Mouse (Mus musculus): Measurements from ENCODE around the gene Cox7a2. TPM values are rescaled to one million over a fixed set of nuclear protein-coding genes. Genes with fewer than 3 reads are reported as not detected.

Cox7a2 gene
- polyA plus RNA-seq, 1 experiment from 2014 or later, result 670 TPM

DNA sequence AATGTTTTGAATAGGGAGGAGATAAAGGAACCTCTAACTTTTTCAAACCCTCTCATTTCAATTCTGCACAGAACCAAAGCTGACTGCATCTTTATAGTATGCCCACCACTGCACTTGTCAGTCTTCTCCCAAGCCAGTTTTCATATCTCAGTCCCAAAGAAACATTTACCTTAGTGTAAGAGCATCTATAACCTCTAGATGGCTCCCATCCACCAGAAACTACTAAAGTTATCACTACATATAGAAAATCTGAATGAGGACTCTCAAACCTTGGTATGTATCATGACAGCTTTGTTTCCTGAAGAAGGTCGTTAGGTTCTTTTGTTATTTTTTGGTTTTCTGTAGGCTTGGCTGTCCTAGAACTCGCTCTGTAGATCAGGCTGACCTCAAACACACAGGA, 19.7 kb upstream of the Cox7a2 start:
- DNase-seq (ENCODE audit: low spot score), result no peak
- no peaks in the 10 kb centered on the region for H3K27me3 ChIP-seq (ENCODE audit: low read depth, poor library complexity, severe bottlenecking)
- 76% methylated on average over 2 of the region's 2 CpGs for WGBS
- H3K27ac ChIP-seq (replicated peaks), result no peak overlapping the region
- H3K4me1 ChIP-seq, result peaks cover 2% of the 10 kb centered on the region
- no peaks in the 10 kb centered on the region for H3K9me3 ChIP-seq (replicated peaks)
- no peak overlapping the region for H3K4me3 ChIP-seq
- H3K36me3 ChIP-seq, result peaks cover 11% of the 10 kb centered on the region

DNA sequence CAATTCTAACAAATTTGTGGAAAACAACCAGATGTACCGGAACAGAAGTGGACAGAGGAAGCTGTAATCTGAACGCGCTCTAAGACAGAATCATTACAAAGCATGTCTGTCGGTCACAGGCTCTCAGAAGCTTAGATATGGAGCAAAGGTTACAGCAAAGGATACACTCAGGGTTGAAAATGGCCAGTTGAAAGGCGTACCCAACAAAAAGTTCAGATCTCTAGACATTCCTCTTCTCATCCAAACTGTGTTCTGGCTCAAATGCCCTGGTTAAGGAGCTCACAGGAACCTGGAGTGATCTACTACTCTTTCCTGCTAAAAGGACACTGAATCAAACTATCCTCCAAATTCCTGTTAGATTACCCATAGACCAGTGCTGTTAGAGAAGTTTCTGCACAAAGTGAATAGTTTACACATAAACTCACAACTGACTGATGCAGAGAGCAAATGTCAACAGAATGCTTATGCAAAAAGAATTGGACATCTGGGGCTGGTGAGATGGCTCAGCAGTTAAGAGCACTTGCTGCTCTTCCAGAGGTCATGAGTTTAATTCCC, 7.4 kb upstream of the Cox7a2 start:
- Histone ChIP-seq H3K27ac (replicated peaks) (no peak overlapping the region), H3K36me3 (0 out of 2 replicates have a peak, but pooled peaks cover 14% of the 10 kb centered on the region), H3K9me3 (replicated peaks) (no peaks in the 10 kb centered on the region), H3K4me3 (no peak overlapping the region), H3K4me1 (no peaks in the 10 kb centered on the region), H3K27me3 (ENCODE audit: low read depth, poor library complexity, severe bottlenecking) (no peaks in the 10 kb centered on the region)
- no peak for DNase-seq (ENCODE audit: low spot score)
- WGBS, result 94% methylated on average over 5 of the region's 5 CpGs

DNA sequence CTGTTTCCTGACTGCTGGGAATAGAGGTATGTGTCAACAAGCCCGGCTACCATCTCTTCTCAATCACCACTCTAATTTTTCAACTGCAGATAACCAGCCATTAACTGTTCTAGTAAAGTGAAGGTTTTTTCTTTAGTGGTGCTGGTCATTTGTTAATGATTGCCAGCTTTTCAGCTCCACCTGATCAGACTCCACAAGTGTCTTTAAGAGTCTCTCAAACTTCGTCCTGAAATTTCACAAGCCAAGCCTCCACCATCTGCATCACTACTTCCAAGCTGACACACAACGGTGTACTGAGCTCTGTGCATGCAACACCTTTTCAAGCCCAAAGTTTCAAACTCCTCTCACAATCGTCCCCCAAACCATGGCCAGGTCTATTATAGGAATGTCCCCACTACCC, 5.7 kb upstream of the Cox7a2 start:
- H3K27me3 ChIP-seq (ENCODE audit: low read depth, poor library complexity, severe bottlenecking), result no peaks in the 10 kb centered on the region
- H3K9me3 ChIP-seq (replicated peaks), result no peaks in the 10 kb centered on the region
- no peak overlapping the region for H3K4me3 ChIP-seq
- DNase-seq (ENCODE audit: low spot score), result no peak
- 0 out of 2 replicates have a peak, but pooled peaks cover 2% of the 10 kb centered on the region for H3K36me3 ChIP-seq
- H3K27ac ChIP-seq (replicated peaks), result no peak overlapping the region
- WGBS, result 86% methylated on average over 4 of the region's 4 CpGs
- H3K4me1 ChIP-seq, result peaks cover 2% of the 10 kb centered on the region; the same call in 1 of the 2 replicates

DNA sequence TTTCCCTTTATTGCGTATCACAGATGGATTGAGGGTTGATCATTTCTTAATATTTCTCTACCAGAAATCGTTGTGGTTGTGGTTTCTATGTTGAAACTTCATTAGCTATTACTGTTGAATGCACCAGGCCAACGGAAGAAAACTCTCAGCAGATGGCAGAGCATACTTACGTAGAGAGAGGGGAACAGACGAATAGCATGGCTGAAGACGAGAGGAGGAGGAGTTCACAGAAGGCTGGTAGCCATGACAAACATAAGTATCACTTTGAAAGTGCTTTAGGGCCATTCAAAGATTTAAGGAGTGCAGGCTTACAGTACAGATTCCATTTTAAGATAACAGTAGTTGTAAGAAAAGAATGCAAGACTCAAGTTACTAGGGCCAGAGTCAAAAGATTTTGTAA, 2.8 kb upstream of the Cox7a2 start:
- peaks cover 4% of the 10 kb centered on the region for H3K36me3 ChIP-seq
- DNase-seq (ENCODE audit: low spot score), result no peak
- H3K4me1 ChIP-seq, result peaks cover 12% of the 10 kb centered on the region
- 88% methylated on average over 6 of the region's 6 CpGs for WGBS
- H3K4me3 ChIP-seq, result no peak overlapping the region
- no peaks in the 10 kb centered on the region for H3K27me3 ChIP-seq (ENCODE audit: low read depth, poor library complexity, severe bottlenecking)
- no peaks in the 10 kb centered on the region for H3K9me3 ChIP-seq (replicated peaks)
- no peak overlapping the region for H3K27ac ChIP-seq (replicated peaks)

DNA sequence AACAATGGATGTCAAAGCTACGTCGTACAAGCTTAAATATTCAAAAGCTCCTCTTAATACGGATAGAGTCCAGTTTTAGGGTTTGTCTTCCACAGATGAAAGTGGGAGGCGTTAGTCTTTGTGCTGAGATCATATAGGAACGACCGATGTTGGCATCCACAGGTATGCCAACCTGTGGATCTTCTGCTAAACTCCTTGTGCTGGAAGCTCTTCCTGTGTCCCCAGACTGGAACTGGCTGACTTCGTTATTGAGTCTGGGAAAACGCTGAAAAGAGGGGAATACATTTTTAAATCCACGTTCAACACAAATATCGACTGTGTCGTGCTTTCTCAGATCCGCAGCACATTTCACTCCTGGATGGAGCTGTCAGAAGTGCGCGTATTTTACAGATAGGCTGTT, 398 bp upstream of the Cox7a2 start:
- WGBS, result 12% methylated on average over 14 of the region's 14 CpGs

DNA sequence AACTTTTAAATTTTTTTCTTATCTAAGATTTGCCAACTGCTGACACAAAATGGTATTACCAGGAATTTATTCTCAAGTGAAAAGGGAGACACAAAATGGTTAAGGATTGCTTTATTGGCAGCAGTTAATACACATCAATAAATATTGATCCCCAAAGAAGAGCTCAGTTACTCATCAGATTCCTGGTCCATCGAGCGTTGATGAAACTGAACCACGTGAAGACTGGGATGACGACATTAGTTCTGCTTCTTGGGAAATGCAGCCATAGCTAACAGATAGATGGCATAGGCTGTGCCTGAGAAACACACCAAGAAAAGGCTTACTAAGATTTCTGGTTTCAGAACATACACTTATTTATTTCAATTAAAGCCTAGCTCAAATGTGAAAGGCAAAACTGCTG, 4.4 kb downstream of the Cox7a2 start:
- no peak for DNase-seq (ENCODE audit: low spot score)
- Histone ChIP-seq H3K36me3 (peaks cover 57% of the 10 kb centered on the region), H3K9me3 (replicated peaks) (no peaks in the 10 kb centered on the region), H3K27ac (replicated peaks) (no peak overlapping the region), H3K27me3 (ENCODE audit: low read depth, poor library complexity, severe bottlenecking) (no peaks in the 10 kb centered on the region), H3K4me1 (peaks cover 10% of the 10 kb centered on the region), H3K4me3 (no peak overlapping the region)
- WGBS, result 94% methylated on average over 4 of the region's 4 CpGs

More for the DNA sequence above, 398 bp upstream of the Cox7a2 start:
- Histone ChIP-seq H3K9me3 (replicated peaks) (no peaks in the 10 kb centered on the region), H3K27ac (replicated peaks) (peak overlapping the region; percentile 93), H3K27me3 (ENCODE audit: low read depth, poor library complexity, severe bottlenecking) (no peaks in the 10 kb centered on the region), H3K4me1 (peaks cover 12% of the 10 kb centered on the region), H3K36me3 (peaks cover 28% of the 10 kb centered on the region), H3K4me3 (peak overlapping the region; percentile 71)
- DNase-seq (ENCODE audit: low spot score), result no peak

DNA sequence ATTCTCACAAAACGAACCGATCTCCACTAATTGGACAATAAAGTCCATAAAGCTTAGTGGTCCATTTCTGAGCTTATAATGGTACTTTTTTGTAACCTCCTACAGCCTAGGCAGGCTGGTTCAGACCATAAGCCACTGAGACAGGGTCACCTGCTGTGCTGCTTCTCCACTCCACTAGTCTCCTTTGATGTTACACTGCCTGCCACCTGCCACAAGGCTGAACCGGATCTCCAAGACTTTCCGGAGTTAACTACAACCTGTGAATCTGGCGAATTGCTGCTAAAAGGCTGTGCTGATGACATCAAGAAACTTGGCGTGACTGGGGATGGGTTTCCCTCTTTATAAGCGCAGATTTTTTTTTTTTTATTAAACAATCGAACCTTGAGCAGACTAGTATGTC, 7.8 kb downstream of the Cox7a2 start:
- DNase-seq (ENCODE audit: low spot score), result no peak
- 86% methylated on average over 8 of the region's 8 CpGs for WGBS
- Histone ChIP-seq H3K36me3 (peaks cover 46% of the 10 kb centered on the region), H3K4me3 (no peak overlapping the region), H3K27ac (replicated peaks) (no peak overlapping the region), H3K9me3 (replicated peaks) (no peaks in the 10 kb centered on the region), H3K4me1 (no peaks in the 10 kb centered on the region), H3K27me3 (ENCODE audit: low read depth, poor library complexity, severe bottlenecking) (no peaks in the 10 kb centered on the region)

DNA sequence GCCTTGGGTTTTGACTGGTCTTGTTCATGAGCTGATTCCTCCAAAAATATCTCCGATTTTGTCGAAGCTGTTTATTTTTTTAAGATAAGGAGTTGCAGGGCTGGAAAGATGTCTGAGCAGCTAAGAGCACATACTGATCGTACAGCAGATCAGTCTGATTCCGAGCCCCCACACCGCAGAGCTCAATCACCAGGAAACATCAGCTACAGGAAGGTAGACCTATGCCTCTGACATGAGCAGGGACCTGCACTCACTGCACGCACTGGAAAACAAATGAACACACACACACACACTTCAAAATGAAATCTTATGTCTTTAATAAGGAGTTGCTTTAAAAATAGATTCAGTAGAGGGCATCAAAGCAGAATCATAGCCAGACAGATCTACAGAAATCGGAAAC, 9.0 kb downstream of the Cox7a2 start:
- 81% methylated on average over 7 of the region's 7 CpGs for WGBS
- Histone ChIP-seq H3K27ac (replicated peaks) (no peak overlapping the region), H3K9me3 (replicated peaks) (no peaks in the 10 kb centered on the region), H3K27me3 (ENCODE audit: low read depth, poor library complexity, severe bottlenecking) (no peaks in the 10 kb centered on the region), H3K4me1 (no peaks in the 10 kb centered on the region), H3K36me3 (peaks cover 35% of the 10 kb centered on the region), H3K4me3 (no peak overlapping the region)
- no peak for DNase-seq (ENCODE audit: low spot score)

DNA sequence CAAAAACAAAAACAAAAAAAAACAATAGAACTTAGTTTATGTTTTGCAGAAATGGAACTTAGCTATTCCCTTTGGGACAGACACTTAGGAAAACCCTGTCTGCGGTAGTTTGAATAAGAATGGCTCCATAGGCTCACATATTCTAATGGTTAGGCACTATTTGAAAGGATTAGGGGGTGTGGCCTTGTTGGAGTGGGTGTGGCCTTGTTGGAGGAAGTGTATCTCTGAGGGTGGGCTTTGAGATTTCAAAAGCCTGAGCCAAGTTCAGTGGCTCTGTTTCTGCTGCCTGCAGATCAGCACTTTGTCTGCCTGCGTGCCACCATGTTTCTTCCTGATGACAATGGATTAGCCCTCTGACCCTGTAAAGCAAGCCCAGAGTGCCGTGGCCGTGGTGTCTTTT, 14.6 kb downstream of the Cox7a2 start:
- WGBS, result 53% methylated on average over 4 of the region's 4 CpGs
- no peak for DNase-seq (ENCODE audit: low spot score)
- H3K9me3 ChIP-seq (replicated peaks), result no peaks in the 10 kb centered on the region
- no peak overlapping the region for H3K27ac ChIP-seq (replicated peaks)
- H3K27me3 ChIP-seq (ENCODE audit: low read depth, poor library complexity, severe bottlenecking), result no peaks in the 10 kb centered on the region
- no peak overlapping the region for H3K4me3 ChIP-seq
- no peaks in the 10 kb centered on the region for H3K36me3 ChIP-seq
- H3K4me1 ChIP-seq, result no peaks in the 10 kb centered on the region

DNA sequence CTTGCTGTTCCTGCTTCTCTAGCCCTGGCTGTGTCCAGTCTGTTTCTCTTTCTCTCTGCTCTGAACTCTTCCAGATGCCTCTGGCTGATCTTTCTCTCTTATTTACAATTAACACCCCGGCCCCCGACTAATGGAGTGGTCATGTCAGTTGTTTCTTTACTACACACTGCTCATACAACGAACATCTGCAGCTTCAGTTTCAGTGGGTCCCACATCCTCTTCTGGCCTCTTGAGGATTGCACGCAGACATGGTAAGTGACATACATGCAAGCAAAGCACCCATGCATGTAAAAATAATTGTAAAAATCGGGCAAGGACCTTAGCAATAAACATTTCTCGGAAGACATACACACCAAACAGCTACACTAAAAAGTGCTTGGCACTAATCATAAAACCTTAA, 24.1 kb downstream of the Cox7a2 start:
- WGBS, result 90% methylated on average over 6 of the region's 6 CpGs

DNA sequence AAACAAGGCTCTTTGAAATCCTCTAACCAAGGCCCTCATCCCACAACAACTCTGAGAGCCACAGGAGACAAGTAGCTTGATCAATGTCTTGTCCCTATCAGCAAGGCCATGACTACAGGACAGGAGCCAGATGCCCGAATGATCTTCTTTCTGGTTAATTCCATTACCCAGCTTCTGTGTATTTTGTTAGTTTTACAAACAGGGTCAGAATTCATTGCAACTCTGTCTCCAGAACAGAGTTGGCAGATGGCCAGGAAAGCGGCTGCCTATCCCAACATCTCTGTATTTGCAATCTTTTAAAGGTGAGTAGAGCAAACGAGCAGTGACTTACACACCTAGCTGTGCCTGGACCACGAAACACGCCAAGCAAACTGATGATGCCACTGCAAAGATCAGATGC, 29.4 kb downstream of the Cox7a2 start:
- no peaks in the 10 kb centered on the region for H3K36me3 ChIP-seq
- no peaks in the 10 kb centered on the region for H3K4me1 ChIP-seq
- no peak for DNase-seq (ENCODE audit: low spot score)
- 92% methylated on average over 5 of the region's 5 CpGs for WGBS
- no peaks in the 10 kb centered on the region for H3K9me3 ChIP-seq (replicated peaks)
- no peaks in the 10 kb centered on the region for H3K27me3 ChIP-seq (ENCODE audit: low read depth, poor library complexity, severe bottlenecking)
- no peak overlapping the region for H3K4me3 ChIP-seq
- no peak overlapping the region for H3K27ac ChIP-seq (replicated peaks)

More for the DNA sequence above, 24.1 kb downstream of the Cox7a2 start:
- no peaks in the 10 kb centered on the region for H3K36me3 ChIP-seq
- no peak overlapping the region for H3K4me3 ChIP-seq
- no peak overlapping the region for H3K27ac ChIP-seq (replicated peaks)
- no peaks in the 10 kb centered on the region for H3K9me3 ChIP-seq (replicated peaks)
- no peaks in the 10 kb centered on the region for H3K27me3 ChIP-seq (ENCODE audit: low read depth, poor library complexity, severe bottlenecking)
- no peak for DNase-seq (ENCODE audit: low spot score)
- no peaks in the 10 kb centered on the region for H3K4me1 ChIP-seq

DNA sequence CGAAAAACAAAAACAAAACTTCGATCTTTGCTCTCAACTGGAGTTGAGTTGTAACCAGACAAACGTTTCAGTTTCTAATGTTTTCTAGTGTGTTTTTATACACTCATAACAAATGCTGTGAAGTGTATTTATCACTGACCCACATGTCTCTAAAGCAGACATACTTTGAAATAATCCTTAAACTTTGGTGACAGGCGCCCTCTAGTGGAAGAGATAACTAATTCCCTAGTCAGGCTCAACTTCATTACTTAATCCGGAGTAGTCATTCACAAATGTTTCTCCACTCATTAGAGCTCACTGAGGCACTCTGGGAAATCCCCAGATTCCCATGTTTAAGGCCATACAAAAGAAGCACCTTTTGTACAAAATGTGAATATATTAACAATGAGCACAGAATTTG, 36.6 kb downstream of the Cox7a2 start:
- no peak overlapping the region for H3K27ac ChIP-seq (replicated peaks)
- 38% methylated on average over 5 of the region's 5 CpGs for WGBS

DNA sequence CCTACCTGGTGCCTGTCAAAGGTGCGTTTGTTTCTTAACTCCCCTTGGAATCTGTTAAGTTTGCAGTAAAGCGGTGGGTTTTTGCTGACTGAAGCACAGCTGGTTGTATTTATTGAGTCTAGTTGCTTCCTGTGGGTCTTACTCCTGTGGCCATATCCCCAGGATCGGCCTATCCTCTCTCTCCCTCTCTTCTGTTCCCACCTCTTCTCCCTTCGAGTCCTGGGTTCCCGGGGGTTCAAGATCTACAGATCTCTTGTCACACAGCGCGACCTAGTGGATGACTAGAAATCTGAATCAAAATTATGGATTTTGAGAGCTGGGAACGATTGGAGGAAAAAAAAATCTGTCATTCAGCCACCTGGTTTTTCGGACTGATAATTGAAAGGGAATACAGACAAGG, 38.6 kb downstream of the Cox7a2 start:
- WGBS, result 15% methylated on average over 9 of the region's 9 CpGs
- H3K27ac ChIP-seq (replicated peaks), result no peak overlapping the region
- H3K4me1 ChIP-seq, result peaks cover 40% of the 10 kb centered on the region
- H3K9me3 ChIP-seq (replicated peaks), result peaks cover 6% of the 10 kb centered on the region; the same call in 1 of the 2 replicates
- H3K36me3 ChIP-seq, result no peaks in the 10 kb centered on the region
- peaks cover 53% of the 10 kb centered on the region for H3K27me3 ChIP-seq (ENCODE audit: low read depth, poor library complexity, severe bottlenecking)
- H3K4me3 ChIP-seq, result no peak overlapping the region
- DNase-seq (ENCODE audit: low spot score), result peak; percentile 48

More for the DNA sequence above, 36.6 kb downstream of the Cox7a2 start:
- Histone ChIP-seq H3K4me3 (no peak overlapping the region), H3K27me3 (ENCODE audit: low read depth, poor library complexity, severe bottlenecking) (peaks cover 42% of the 10 kb centered on the region), H3K36me3 (no peaks in the 10 kb centered on the region), H3K9me3 (replicated peaks) (peaks cover 6% of the 10 kb centered on the region; the same call in 1 of the 2 replicates), H3K4me1 (peaks cover 28% of the 10 kb centered on the region)
- no peak for DNase-seq (ENCODE audit: low spot score)

DNA sequence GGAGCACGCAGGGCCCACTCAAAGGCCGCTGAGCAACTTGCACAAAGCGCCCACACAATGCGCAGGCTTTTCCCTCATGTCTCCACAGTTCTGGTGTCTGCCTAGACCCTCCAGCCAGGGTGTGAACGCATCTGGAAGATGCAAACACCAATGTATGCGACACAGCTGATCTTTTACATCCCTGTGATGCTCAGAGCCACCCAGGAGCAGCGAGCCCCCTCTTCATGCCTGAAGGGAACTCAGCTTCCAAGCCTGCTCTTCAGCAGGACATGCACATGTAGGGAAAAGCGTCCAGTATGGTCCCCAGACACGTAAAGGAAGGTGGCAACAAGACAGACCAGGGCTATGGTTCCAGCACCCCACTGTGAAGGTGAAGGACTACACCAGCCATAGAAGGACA, 39.5 kb downstream of the Cox7a2 start:
- WGBS, result 17% methylated on average over 9 of the region's 9 CpGs

More for the DNA sequence above, 39.5 kb downstream of the Cox7a2 start:
- Histone ChIP-seq H3K4me1 (peaks cover 42% of the 10 kb centered on the region), H3K9me3 (replicated peaks) (peaks cover 6% of the 10 kb centered on the region; the same call in 1 of the 2 replicates), H3K36me3 (no peaks in the 10 kb centered on the region), H3K4me3 (peak overlapping the region; percentile 67; the same call in 1 of the 2 replicates), H3K27ac (replicated peaks) (no peak overlapping the region), H3K27me3 (ENCODE audit: low read depth, poor library complexity, severe bottlenecking) (peaks cover 58% of the 10 kb centered on the region)
- peak; percentile 40 for DNase-seq (ENCODE audit: low spot score)
